Mouse (Mus musculus): ENCODE measurements around the gene Eif2b5.

The Eif2b5 gene

DNA sequence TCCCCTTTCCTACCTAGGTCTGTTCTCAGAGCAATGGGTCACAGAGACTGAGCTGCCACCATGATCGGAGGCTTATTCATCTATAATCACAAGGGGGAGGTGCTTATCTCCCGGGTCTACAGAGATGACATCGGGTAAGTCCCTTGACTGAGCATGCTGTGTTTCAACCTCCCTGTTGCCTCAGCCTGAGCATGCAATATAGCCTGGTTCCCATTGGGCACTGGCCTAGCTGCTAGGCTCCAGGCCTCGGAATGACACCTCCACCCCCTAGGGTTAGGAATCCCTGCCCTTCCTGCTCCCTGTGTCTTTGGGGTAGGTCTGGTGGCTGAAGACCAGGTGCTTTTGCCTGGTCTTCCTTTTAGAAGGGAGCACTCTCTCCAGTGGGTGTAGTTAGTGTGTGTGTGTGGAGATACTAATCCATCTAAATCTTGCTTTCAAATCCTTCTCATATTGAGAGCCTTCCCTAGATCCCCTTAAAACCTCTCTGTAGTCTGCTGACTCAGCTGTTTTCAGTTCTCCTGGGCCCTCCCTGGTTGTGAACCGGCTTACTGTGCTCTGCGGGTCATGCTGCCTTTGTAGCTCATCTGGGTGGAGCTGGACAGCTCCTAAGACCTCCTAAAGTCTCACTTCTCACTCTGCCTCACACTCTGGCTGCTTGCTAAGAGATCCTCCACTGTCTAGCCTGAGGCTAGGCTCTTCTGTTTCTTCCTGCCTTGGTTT is 39.1 kb downstream of the Eif2b5 start:
- DNase-seq (ENCODE audit: low read depth), result no peak

DNA sequence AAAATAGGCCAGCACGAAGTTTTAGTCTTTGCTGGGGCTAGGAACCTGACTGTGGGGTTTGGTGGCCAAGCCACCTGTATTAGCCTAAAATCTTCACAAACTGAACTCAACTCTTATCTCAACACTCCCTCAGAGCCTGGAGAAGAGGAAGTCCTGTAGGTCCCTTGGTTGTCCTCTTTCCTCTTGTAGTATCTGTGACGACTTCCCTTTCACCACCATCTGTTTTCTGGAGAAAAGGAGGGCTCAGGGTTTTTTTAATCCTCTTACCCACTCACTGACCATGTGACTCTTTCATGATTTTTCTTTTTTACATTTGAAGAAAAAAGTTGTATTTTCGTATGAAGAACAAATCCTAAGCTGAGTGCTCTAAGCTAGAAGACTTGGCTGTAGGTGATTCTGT is 41.0 kb downstream of the Eif2b5 start:
- no peak for DNase-seq (ENCODE audit: low read depth)

DNA sequence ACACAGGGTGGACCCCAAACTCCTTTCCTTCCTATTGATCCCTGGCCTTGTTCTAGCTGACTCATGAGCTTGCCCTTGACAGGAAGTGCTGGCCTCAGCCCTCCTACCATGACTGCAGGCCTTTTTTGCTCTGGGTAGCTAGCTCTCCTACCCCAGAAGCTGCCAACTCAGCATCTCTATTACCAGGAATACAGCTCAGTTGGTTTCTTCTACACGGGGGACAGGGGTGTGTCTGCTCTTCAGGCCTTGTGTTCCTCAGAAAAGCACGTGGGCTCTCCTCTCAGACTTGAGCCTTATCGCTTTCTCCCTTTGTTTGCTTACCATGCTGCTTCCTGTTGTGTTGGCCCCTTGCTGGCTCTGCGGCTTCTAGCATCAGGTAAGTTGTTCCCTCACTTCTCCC is 41.8 kb downstream of the Eif2b5 start:
- DNase-seq (ENCODE audit: low read depth), result no peak

DNA sequence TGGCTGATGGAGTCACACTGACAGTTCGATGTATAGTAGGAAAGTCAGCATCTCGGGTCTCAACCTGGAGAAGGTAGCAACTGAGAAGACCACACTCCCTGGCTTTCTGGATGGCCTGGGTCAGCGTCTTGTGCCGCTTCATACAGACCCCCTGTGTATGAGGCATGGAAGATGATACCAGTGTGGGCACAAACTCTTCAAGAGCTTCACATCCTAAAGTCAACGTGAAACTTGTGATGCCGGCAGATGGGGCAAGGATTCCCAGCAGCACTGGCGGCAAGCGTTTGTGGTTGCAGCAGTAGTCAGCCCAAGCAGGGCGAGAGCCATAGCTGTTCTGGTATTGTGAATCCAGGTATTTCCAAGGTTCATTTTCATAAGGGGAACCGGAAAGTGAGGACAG is 47.1 kb downstream of the Eif2b5 start:
- DNase-seq (ENCODE audit: low read depth), result no peak

DNA sequence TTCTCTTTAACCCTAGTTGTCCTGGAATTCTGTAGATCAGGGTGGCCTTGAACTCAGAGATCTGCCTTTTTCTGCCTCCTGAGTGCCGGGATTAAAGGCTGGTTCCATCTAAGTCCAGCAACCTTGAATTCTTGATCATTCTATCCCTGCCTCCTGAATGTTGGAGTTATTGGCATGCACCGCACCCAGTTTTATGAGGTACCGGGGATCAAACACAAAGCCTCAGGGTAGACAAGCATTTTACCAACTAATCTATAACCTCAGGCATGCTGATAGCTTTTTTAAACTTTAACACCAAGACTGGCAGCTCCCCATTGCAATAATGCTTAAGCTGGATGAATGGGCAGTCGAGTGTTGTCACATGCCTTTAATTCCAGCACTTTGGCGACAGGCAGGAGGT is 48.8 kb downstream of the Eif2b5 start:
- DNase-seq (ENCODE audit: low read depth), result no peak

DNA sequence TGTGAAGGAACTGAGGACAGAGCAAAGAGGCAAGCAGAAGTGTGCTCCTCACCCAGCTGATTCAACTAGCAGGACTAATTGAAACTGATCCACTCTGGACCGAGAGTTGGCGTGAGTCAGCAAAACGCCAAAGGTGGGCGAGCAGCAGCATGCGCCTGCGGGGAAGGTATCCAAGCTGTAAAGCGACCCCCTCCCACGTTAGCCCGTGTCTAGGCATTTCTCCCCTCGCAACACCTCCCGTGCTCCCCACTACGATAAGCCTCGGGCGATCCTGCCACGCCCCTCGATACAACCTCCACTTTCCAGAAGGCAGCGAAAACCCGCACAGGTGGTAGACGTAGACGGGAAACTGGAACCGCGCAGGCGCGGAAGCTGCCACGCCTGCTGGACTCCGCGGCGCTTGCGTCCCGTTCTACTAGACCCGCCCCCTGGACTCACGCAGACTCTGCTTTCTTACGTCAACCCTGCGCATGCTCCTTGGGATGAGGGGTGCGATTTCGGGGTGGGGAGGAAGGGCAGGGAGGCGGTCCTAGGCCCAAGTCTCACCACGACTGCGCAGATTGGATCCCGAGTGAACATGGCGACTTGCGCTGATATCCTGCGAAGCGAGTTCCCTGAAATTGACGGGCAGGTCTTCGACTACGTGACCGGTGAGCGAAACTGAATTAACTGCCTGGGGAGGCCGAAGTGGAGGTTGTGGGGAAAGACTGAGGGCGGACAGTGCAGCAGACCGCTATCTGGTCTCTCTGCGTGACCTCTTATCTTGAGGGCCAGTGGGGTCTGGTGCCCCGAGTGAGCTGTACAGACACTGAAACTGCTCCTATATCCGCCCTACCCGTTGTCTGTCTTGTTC is 49.7 kb downstream of the Eif2b5 start, which contains the start of gene Abcf3:
Abcf3 (plus strand) TSS at position 482 of the 853 bp plus-strand sequence.
- DNase-seq (ENCODE audit: low read depth), result peak; percentile 100

DNA sequence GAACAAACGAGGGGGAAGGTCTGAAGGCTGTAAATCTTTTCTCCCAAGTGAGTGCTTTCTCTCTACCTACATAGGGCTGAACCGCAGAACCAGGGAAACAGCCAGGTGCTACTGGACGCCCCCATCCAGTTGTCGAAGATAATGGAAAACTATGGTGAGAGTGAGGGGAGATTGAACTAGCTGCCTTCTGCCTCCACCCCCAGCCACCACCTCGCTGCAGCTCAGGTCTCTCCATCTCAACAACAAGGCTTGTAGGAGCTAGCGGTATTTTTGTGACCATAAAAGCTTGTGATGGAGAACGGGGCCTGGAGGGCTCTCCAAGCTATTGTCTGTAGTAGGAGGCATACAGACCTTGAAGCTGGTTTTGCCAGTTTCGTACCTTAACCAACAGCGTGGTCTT is 50.5 kb downstream of the Eif2b5 start:
- no peak for DNase-seq (ENCODE audit: low read depth)

DNA sequence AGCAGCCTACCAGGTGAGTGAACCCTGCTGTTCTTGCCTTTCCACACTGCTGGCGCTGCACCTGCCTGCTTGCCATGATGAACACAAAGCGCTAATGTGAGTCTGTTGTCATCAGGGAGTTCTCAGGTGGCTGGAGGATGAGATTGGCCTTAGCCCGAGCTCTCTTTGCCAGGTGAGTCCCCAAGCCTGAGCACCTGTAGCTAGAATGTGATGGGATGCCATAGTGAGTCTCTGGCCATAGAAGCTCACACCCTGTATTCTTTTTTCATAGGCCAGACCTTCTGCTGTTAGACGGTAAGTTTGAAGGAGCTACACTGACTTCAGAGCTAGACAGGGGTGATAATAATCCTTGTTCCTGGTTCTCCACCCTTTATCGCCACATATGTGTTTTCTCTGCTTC is 53.1 kb downstream of the Eif2b5 start:
- DNase-seq (ENCODE audit: low read depth), result no peak

DNA sequence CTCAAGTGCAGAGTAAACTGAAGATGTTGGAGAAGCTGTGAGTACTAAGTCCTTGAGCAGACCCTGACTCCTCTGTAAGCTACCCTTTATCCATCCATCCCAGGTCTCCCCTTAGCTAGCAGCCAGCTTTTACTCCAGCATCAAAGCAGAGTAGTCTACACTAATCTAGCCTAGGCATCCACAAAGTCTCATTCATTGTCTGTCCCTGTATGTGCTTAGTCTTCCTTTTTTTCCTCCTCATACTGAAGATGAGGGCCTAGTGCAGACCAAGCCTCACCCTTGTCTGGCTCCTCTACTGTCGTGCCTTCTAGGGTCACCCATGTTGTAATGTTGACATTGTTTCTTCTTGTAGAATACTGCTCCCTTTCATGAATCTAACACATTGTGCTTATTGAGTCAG is 54.0 kb downstream of the Eif2b5 start:
- no peak for DNase-seq (ENCODE audit: low read depth)

DNA sequence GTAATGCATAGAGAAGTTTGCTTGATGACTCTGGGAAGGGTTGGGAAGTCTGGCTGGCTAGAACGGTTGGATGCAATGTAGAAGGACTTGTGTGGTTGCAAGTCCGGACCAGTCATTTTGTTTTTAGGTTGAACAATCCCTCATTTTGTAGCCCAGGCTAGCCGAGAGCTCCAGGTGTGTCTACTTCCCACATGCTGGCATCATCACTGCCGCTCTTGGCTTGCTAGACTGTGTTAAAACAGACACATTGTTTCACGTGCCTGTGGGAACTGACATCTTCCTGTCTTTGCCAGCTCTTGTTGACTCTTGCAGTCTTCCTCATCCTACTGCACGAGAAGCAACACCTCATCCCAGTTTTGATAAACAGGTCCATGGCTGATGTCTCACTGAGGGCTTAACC is 56.4 kb downstream of the Eif2b5 start:
- DNase-seq (ENCODE audit: low read depth), result no peak

DNA sequence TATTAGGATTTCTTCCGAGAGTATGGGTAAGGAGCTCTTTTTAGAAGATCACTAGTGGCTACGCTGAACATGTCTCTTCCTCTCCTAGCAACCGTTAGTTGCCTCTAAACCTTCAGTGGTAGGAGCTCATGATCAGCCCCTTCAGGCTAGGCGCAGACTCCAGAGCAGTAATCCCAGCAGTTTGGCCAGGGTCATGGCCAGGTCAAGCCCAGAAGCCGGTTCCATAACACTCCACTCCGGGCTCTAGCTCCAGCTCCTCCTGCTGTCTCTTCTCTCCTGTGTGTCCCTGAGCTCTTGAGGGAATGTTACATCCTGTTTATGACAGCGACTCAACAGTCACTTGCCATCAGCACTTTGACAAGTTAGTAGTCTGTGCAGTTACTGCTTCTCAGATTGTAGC is 58.8 kb downstream of the Eif2b5 start:
- DNase-seq (ENCODE audit: low read depth), result no peak

Data from induced T-regulatory cell, adult 2 months (primary cell).